Mouse (Mus musculus) ES-Bruce4 (cell line): Measurements from ENCODE around the gene Nfib.

Experiments used
- CTCF ChIP-seq: IDR thresholded peaks from one replicate; pipeline ENCODE4 v1.8.1; 2011; ENCODE audit warnings: low read depth, low read length
- EP300 ChIP-seq: IDR thresholded peaks from 2 replicates; pipeline ENCODE4 v1.6.1; 2011; ENCODE audit warnings: low read depth, low read length; ENCODE audit not compliant: insufficient read depth
- POLR2A ChIP-seq: IDR thresholded peaks from one replicate; pipeline ENCODE4 v1.8.1; 2011; ENCODE audit warnings: low read length; ENCODE audit not compliant: insufficient read depth

DNA sequence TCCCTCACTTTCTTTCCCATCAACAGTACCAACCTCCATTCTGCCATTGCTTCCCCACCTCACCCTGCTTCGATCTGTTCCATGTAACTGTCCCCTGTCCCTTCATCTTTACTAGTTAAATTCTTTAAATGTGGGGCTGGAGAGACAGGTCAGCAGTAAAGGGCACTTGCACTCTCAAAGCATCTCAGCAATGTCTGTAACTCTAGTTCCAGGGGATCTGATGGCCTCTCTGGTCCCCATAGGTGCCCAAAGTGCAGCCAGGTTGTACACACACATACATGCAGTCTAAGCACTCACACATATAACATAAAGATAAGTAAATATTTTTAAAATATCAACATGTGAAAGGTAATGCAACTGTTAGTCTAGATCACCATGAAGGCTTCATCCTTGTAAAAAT lies 356.5 kb downstream of the Nfib start:
- no peak for TF ChIP-seq POLR2A
- no peak for TF ChIP-seq CTCF
- no peak for TF ChIP-seq EP300
